ENCODE assay signal across 8 mouse cellular contexts in genomic region chr11:46308271-46308974, GRCm38 (mm10). TPM values are rescaled to one million over a fixed set of nuclear protein-coding genes. Genes with fewer than 3 reads are reported as not detected.
DNase-seq lines count a peak whose midpoint lies in the region; ATAC-seq and TF ChIP-seq lines count a peak whose summit lies in the region.

No protein-coding gene starts in this region.

- no peak for TF ChIP-seq POLR2A in spleen, adult 2 months (IDR thresholded peaks at IDR 0.05; ENCODE audit: low read depth, low read length)
- no peak for TF ChIP-seq POLR2A in small intestine, adult 2 months (IDR thresholded peaks at IDR 0.05; ENCODE audit: low read depth, low read length)

- intact Hi-C loops in left cerebral cortex, postnatal 36 days (cut with DNase I): no loop called here
- intact Hi-C loops in gastrocnemius, postnatal 36 days (cut with DNase I): no loop called here

- ATAC-seq in hindbrain, embryonic 15.5 days (ENCODE audit: low FRiP score, low read depth): no peak

- peak overlapping the region; percentile 82 for H3K4me2 ChIP-seq in hindbrain, embryonic 15.5 days

- no peak for TF ChIP-seq CTCF in spleen, adult 2 months (IDR thresholded peaks at IDR 0.05; ENCODE audit: extremely low read depth, insufficient read depth, insufficient read length, insufficient replicate concordance)
- TF ChIP-seq CTCF in small intestine, adult 2 months (IDR thresholded peaks at IDR 0.05; ENCODE audit: extremely low read depth, insufficient read length, insufficient replicate concordance, low read depth, low read length): no peak

- peak overlapping the region; percentile 94 for H3K27ac ChIP-seq in spleen, adult 2 months (ENCODE audit: insufficient read depth, low read length)
- 0 out of 2 replicates have a peak overlapping the region, but pooled peaks have one; percentile 85 for H3K27ac ChIP-seq in hindbrain, embryonic 15.5 days (replicated peaks)
- H3K27ac ChIP-seq in small intestine, adult 2 months (ENCODE audit: insufficient read depth, low read depth, low read length): peak overlapping the region; percentile 70; the same call in 1 of the 2 replicates

- peak overlapping the region; percentile 37; the same call in 1 of the 2 replicates for H3K4me3 ChIP-seq in spleen, adult 2 months (ENCODE audit: extremely low read depth, insufficient read depth, insufficient read length)
- H3K4me3 ChIP-seq in hindbrain, embryonic 15.5 days: peak overlapping the region; percentile 59; the same call in 1 of the 2 replicates
- peak overlapping the region; percentile 31; the same call in 1 of the 2 replicates for H3K4me3 ChIP-seq in small intestine, adult 2 months (ENCODE audit: low read depth, low read length)

- H3K4me1 ChIP-seq in spleen, adult 2 months (ENCODE audit: control insufficient read depth, insufficient read depth, insufficient read length): peaks cover 55% of the 10 kb centered on the region; the same call in 1 of the 2 replicates
- peaks cover 47% of the 10 kb centered on the region for H3K4me1 ChIP-seq in hindbrain, embryonic 15.5 days (replicated peaks)
- H3K4me1 ChIP-seq in small intestine, adult 2 months (ENCODE audit: control insufficient read depth, insufficient read depth, insufficient read length, low read length): peaks cover 8% of the 10 kb centered on the region; the same call in 1 of the 2 replicates

- DNase-seq in cerebellum, adult 11-12 months: peak; percentile 37
- DNase-seq in cerebellum, postnatal 10 days: no peak
- no peak for DNase-seq in spleen, adult 2 months (ENCODE audit: low read depth in 1 of 2, low spot score in 2 of 2)
- no peak for DNase-seq in spleen, postnatal 4 days (ENCODE audit: low spot score in 2 of 2)
- no peak for DNase-seq in left cerebral cortex, postnatal 36 days (ENCODE audit: low spot score in 2 of 2)
- no peak for DNase-seq in gastrocnemius, postnatal 36 days

- H3K36me3 ChIP-seq in spleen, adult 2 months (ENCODE audit: control insufficient read depth, insufficient read depth, low read length): no peaks in the 10 kb centered on the region
- no peaks in the 10 kb centered on the region for H3K36me3 ChIP-seq in hindbrain, embryonic 15.5 days
- no peaks in the 10 kb centered on the region for H3K36me3 ChIP-seq in small intestine, adult 2 months (ENCODE audit: control insufficient read depth, insufficient read depth, low read length)

- H3K27me3 ChIP-seq in spleen, adult 2 months (ENCODE audit: control insufficient read depth, insufficient read depth, low read length): no peaks in the 10 kb centered on the region
- no peaks in the 10 kb centered on the region for H3K27me3 ChIP-seq in hindbrain, embryonic 15.5 days
- H3K27me3 ChIP-seq in small intestine, adult 2 months (ENCODE audit: control insufficient read depth, insufficient read depth, low read length): peaks cover 15% of the 10 kb centered on the region

- H3K9ac ChIP-seq in hindbrain, embryonic 15.5 days: no peak overlapping the region

- H3K9me3 ChIP-seq in hindbrain, embryonic 15.5 days: no peaks in the 10 kb centered on the region

- 45% methylated on average over 11 of the region's 11 CpGs for WGBS in spleen, adult 2 months
- WGBS in hindbrain, embryonic 15.5 days: 87% methylated on average over 11 of the region's 11 CpGs
- 74% methylated on average over 11 of the region's 11 CpGs for WGBS in small intestine, adult 2 months

RNA-seq across cellular contexts. Expression of gene Cyfip2, which starts 4.2 kb away (rescaled TPM):
- 41.4 and 43.1 TPM in 2 replicates for polyA plus RNA-seq in spleen, adult 2 months (2012; rRNA removed)
- polyA plus RNA-seq in hindbrain, embryonic 15.5 days (2015; fragmentation: Nextera tagmentation; extraction: Ambion mirVana): 90.3 and 95.4 TPM in 2 replicates
- 3.3 and 3.8 TPM in 2 replicates for polyA plus RNA-seq in small intestine, adult 2 months (2012; rRNA removed)
- 100 to 1,000 TPM; 562 to 605 TPM for total RNA-seq in left cerebral cortex, postnatal 36 days (2021)
- 1 to 10 TPM; 1.5 to 1.7 TPM for total RNA-seq in gastrocnemius, postnatal 36 days (2021)
